Mouse (Mus musculus): ENCODE measurements around the gene Pelp1.

- TF ChIP-seq EP300 (IDR thresholded peaks at IDR 0.05; ENCODE audit: low read depth) (no peak), CTCF (IDR thresholded peaks at IDR 0.05; ENCODE audit: low read depth) (no peak)
Observed at GRCm38 (mm10) chr11:70437426-70437825, 27.6 kb upstream of the Pelp1 start.
